Mouse (Mus musculus) lung, postnatal 4 days (tissue): ENCODE results near the gene Flad1.
"Not testable (repeated sequence)": the region's sequence is repeated elsewhere in the genome, so short reads cannot be mapped to it uniquely, and the experiment has no call there.

Source experiments
- DNase-seq, 2 experiments: peaks; one replicate each; pipeline ENCODE4 v3.0.0; 2021

Gene Flad1

DNA sequence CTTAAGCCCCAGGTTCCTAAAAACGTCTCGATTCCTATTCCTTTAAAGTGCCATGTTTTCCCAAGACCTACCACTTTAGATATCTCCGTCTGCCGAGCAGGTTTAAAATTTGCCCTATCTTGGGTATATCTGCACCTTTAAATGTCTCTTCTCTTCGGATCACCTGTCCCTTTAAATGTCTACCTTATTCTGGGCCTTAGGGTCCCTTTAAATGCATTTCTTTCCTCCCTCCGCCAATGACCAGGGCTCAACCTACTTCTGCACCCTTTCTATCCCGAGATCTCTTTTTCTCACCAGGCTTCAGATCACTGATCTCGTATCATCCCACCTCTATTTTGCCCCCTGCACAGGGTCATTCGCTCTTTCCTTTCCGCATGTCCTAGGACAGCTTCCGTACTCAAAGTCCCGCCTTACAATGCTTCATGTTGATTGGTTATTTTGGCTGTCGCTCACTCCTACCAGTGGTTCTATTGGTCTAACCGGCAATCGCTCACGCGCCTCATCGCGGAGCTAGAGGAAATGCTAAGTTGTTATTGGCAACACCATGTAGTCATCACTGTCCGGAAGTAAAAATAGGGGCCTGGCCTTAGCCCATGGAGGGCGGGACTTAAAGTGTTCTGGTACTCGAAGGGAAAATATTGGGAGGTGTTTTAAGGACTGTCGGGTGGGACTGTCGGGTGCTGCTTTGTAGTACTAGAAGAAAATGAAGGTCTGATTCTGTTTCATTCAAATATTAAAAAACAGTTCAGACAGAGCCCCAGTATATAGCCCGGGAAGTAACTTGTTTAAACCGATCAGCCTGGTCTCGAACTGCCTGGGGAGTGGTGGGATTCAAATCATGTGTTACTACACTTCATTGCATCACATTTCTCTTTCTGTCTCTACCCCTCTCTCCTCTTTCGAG, at the start of gene Flad1:
Flad1 (minus strand) TSS at position 381 of the 904 bp plus-strand sequence.
- peak; percentile 97 to 100 for DNase-seq

DNA sequence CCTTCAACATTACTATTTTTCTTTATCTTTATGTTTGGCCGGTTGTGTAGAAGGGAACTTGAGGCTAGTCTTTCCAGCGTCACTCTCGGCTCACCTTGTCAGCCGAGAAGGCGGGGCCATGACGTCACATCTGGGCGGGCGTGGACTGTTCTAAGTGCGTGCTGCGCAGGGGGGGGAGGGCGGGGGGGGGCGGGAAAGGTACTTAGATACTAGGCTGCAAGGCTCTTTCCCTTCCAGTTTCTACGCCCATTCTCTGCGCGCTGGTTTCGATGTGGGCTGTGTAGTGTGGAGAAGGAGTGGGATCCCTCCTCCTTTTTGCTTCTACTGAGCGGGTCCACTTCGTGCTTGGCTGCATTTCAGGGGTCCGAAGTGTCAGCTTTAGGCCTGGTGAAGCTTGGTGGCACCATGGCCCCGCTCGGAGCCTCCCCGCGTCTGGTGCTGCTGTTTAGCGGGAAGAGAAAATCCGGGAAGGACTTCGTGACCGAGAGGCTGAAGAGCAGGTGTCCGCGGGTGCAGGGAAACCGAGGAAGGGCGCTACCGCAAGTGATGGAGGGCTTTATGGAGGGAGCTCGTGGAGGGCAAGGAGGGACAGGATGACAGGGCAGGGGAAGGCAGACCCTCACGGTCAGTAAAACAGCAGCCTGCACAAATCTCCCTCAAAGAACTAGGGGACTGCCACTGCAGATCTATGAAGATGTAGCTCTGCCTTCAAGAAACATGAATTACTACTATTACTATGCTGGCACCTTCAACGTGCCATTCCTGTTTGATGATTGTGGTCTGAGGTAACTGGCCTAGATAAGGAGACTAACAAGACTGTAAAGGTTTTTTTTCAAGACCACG, 47.5 kb upstream of the Flad1 start:
- DNase-seq = peak; percentile 92 to 94

DNA sequence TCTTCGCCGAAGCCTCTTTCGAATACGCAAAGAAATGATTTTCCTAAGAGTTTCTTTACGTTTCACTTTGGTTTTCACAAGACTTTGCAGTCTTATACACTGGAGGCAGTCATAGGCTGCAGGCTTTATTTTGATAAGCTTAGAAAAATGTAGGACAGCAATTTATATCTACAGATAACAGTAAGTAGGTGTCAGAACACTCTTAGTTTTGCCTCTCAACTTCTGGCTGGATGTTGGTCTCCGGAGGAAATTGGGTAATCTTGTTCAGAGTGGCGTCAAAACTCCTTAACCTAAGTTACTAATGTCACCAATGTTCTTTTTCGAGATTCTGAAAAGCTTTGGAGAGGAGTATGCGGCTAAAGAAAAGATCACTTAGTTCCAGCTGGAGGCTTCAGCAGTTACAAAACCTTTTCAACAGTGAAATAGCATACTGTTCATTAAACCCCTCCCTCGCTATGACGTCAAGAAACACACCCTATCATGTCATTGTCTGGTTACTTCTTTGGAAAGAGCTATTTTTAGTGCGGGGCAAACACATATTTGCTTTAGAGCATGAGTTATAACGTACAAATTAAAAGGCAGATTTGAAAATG, 46.8 kb upstream of the Flad1 start:
- no peak for DNase-seq

DNA sequence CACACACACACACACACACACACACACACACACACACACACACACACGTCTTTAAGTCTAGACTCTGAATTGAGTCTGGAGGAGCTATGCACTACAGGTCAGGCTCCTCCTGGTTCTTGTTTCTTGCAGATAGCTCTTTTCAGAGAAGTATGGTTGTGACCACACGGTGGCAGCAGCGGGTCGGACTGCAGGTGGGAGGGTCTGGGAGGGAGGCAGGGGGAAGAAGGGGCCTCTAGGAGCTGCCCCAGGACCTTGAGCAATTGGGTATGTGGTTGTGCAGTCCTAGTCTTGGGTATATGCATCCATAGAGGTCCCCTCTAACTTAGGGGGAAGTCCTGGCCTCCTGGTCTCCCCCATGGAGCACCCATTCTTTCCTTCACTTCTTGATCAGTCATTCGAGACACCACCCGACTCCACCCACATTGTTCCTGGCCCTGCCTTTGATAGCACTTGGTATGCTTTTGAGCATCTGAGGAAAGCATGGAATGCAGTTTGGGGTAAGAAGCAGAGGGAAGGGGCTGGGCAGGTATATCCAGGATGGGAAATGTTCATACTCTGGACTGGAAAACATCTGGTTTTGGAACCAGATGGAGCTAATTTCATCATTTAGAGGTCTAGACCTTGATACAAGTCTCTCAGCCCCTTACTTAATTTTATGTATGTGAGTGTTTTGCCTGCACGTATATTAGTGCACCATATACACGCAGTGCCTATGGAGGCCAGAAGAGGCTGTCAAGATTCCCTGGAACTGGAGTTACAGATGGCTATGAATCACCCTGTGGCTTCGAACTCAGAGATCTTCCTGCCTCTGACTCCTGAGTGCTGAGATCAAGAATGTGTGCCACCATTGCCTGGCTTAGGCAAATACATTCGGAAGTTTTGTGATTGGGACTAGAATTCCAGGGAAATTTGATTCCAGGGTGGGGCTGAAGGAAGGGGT, 45.3 kb upstream of the Flad1 start:
- peak; percentile 64 to 83 for DNase-seq

DNA sequence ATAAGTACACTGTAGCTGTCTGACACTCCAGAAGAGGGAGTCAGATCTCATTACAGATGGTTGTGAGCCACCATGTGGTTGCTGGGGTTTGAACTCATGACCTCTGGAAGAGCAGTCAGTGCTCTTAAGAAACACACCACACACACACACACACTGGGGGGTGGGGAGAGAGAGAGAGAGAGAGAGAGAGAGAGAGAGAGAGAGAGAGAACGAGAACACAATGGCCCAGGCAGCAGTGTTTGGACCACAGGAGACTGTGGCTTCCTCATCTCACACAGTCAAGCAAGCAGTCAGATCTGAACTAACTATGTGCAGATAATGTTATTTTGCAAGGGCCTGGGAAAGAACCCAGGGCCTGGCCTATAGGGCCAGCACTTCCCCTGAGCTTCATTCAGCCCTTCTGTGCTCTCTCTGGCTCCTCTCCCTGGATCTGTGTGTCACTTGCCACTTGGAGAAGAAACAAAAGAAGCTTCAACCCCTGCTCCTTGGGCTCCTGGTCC, 44.2 kb upstream of the Flad1 start:
- no peak for DNase-seq

DNA sequence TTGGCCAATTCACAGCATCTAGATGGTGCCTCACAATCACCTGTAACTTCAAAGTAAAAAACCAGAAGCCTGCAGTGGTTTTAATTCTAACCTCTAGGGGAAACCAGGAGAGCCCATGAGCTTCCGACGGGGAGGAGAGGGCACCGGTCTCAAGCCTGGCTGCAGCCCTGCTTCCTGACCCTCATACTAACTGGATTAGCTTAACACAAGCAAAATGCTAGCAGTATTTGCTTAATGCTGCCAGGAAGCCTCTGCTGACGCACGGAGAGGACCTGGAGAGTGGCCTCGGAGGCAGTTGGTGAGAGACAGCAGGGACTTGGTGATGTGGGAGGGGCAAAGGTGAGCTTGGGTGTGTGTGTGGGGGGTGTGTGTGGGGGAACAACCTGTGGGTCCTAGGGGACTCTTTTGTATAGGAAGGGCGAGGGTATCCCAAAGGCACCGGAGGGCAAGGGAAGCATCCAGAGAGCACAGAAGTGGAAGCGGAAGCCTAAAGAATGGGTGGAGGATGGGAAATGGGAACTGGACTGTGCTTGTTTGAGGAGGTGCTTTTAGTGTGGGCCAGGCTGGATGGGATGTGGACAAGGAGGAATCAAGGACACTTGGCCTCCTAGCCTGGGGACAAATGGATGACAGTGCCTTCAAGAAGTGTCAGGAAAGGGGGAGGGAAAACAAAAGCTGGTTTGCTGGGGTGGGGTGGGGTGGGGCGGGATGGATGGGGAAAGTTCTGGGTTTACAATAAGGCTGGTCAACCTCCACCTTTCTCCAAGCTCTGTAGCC, 42.9 kb upstream of the Flad1 start, which contains the start of gene Pmvk:
Pmvk (plus strand) TSS at position 141 of the 777 bp plus-strand sequence.
- no peak for DNase-seq

DNA sequence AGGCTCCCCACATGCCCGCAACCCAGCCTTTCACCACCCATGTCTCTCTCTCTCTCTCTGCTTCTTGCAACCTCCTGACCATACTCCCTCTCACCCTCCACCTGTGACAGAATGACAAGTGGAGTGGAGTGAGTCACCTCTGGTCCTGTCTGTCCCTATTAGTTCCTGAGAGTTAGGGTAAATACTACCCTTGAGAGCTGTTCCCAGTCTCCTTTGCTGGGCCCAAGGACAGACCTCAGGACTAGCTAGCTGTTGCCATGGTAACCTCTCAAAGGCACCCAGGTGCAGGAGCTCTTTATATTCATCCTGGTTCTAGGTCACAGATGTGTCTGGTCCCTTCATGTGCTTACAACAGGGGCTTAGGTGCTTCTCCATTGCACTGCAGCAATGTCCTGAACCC, 40.2 kb upstream of the Flad1 start:
- DNase-seq = peak in 1 of 2 experiments; percentile 39

DNA sequence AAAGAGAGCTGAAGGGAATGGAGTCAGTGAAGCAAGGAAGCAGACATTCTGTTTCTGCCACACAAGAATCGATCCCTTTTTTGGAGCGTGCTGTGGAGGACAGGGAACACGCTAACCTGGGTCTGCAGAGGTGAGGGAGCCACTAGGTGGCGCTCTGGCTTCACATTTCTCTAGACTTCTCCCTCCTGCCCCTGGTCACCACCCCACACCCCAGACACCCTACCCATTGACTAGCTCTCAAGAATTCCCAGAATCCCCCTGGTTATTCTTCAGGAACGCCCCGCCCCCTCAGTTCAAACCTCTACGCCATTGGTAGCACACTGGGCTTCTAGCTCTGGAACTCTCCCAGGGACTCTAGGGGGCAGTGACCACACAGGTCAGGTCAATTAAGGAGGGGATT, 37.9 kb upstream of the Flad1 start:
- peak; percentile 81 to 85 for DNase-seq

DNA sequence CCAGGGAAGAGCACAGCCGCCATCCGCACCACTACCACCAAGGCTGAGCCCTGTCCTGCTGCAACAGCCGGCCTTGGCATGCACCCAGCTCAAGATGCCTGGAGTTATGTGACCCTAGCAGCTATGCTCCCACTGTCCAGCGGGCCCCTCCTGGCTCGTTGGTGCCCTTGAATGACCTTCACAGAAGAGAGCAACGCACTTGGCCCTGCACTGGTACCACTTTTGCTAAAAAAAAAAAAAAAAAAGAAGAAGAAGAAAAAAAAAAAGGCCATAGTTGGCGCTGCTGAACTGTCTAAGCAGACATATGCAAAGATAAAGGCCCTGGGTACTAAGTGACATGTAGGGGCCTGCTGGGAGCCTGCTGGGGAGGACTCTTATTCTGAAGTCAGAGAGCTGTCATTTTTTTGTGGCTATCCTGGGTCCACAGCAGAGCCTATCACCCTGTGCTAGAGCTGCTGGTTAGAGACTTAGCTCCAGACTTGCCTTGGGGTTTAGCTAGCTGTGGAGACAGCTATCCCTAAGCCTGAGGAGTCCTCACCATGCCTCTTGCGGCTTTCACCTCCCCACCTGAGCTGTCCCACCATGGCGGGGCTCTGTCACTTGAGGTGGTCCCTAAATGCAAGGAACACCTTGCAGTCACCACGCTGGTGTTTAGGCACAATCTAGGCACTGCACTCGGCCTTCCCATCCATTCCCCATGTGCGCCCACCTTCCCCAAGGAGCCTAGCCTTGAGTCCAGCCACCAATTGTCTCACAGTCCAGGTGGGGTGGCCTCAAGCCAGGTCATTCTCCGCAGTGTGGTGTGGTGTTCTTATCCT, 37.3 kb upstream of the Flad1 start:
- peak; percentile 60 to 80 for DNase-seq

DNA sequence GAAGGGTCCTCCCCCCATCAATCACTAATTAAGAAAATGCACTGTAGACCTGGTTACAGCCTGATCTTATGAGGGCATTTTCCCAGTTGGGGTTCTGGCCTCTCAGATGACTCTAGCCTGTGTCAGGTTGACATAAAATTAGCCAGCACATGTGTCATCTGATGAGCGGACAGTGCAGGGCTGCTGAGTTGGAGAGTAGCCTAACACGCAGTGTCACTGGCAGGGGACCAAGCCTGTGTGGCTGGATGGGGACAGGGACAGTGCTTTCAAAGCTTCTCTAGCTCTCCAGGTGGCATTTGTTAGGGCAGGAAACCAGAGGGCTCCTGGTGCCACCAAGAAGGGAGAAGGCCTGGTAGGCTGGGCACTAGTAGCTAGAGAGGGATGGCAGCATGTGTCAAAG, 29.0 kb upstream of the Flad1 start:
- no peak for DNase-seq

DNA sequence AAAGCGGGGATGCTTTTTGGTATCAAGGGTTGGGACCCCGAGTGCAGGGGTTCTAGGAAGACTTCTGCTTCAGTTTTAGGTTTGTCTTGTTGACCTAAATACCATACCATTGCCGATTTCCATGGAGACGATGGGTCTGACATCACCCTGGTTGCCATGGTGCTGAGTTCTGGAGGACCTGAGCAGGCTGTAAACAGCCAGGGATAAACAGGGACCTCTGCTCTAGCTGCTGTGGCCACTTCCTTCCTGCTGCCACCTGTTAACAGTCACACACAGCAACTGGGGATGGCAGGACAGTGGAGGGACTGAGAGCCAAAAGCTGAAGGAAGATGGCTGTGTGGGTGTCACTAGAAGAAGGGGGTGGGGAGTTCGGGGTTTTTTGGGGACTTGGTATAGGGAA, 25.6 kb upstream of the Flad1 start:
- peak; percentile 59 for DNase-seq

DNA sequence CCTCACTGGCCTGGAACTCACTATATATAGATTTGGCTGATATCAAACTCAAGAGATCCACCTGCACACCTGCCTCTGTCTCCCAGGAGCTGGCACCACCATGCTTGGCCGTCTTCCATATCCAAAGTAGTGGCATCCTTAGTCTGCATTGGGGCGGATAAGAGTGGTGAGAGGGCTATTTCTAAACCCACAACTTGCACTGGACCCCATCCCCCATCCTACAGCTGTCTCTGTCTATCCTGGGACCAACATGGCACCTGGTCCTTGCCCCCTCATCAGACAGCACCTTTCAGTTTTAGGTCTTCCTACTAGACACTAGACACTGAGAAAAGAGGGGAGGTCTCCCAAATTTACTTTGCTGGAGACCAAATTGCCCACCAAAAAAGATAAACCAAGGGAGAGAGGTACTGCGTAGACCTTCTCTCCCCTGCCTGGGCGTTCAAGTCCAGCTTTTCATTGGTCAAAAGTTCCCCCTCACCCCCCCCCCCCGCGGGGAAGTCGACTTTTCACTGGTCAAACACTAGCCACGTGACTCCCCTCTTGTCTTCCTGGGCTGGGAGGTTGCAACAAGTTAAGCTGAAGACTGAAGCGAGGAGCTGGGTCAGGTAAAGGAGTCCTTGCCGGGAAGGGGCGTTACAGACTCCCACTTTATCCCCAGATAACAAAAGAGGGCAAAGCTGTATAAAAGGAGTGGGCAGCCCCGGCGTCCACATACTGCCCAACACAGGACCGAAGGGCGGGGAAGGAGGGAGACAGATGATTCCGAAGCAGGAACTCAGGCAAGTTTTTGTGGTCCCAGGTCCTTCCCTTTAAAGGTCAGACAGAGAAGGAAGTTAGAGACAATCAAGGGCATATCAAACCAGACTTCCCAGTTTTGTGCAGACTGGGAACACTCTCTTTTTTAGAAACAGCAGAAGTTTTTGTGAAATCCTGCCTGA, 24.8 kb upstream of the Flad1 start, which contains the start of gene Pbxip1:
Pbxip1 (plus strand) TSS at position 531 of the 938 bp plus-strand sequence.
- DNase-seq = peak; percentile 74 to 76

DNA sequence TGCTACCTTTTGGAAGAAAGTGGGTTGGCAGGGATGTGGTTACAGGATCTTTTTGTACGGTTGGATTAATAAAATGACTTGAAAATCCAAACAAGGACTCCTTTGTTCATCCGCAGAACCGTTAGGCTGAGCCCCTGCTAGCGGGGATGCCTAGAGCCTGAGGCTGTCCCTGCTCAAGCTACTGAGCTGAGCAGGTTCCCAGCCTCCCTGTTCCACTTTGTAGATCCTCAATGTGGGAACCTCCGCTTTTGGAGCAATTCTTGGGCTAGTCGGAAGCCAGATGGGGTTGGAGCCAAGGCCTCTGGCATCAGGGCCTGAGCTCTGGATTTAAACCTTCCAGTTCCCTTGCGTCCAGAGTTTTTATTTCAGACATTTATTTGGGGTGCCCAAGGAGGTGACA, 23.4 kb upstream of the Flad1 start:
- DNase-seq = no peak

DNA sequence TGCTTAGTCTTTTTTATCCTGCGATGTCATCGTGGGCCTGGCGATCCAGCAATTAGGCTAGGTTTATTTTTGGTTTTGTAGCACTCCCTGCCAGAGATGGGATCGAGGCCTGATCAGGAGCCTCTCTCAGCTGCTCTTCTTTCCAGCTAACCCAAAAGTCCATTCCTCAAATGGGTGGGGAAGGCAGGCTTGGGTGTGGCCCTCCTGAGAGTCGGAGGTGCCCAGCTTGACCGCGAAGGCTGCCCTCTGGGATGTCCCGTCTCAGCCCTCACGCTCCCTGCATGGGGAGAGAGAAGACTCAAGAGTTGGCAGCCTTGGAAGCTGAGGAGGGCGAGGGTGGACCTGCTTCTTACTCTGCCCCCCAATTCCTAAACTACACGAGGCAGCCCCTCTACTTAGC, 22.9 kb upstream of the Flad1 start:
- DNase-seq = no peak

DNA sequence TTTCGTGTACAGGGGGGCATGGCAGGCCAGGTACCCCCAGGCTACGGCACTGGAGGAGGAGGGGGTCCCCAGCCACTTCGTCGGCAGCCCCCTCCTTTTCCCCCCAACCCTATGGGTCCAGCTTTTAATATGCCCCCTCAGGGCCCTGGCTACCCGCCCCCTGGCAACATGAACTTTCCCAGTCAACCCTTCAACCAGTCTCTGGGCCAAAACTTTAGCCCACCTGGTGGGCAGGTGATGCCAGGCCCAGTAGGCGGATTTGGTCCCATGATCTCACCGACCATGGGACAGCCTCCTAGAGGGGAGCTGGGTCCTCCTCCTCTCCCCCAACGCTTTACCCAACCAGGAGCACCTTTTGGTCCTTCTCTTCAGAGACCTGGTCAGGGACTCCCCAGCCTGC, 20.9 kb upstream of the Flad1 start:
- no peak for DNase-seq

DNA sequence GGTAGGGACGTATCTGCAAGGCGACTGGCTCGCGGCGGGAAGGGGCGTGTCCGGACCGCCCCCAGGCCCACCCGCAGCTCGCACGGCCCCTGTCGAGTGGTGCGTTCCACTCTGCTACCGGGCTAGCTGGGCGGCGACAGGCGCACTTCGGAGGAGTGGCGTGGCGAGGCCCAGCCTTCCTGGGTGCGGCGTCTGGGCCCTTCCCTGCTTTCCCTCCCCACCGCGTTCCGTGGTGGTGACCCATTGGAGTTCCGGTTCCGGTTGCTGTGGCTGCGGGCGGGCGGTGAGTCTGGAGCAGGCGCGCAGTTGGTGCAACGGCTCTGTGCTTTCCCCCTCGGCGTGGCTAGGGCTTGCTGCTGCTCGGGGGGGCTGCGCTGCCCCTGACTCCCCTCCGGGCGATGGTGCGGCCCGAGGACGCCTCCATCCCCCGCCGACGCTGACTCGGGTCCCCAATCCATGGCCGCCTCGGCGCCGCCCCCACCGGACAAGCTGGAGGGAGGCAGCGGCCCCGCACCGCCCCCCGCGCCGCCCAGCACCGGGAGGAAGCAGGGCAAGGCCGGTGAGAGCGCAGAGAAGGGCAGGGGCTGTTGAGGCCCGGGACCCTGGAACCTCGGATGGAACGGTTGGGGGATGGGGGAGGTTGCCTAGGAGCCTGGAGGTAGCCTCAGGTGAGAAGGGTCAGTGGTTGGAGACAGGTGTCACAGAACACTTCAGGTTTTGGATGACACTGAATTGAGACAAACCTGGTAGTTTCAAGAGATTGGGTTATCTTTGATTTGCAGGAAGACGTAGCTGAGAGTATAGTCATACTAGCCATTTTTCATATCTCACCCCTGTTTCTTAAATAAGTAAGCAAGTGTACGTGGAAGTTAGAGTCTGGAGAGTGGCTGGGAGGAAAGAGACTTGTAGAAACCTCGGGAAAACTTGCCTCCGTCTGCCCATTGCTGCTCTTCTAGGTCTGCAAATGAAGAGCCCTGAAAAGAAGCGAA, 18.8 kb upstream of the Flad1 start, which contains the start of gene Pygo2:
Pygo2 (plus strand) TSS at position 44 of the 989 bp plus-strand sequence.
- peak; percentile 97 to 99 for DNase-seq

DNA sequence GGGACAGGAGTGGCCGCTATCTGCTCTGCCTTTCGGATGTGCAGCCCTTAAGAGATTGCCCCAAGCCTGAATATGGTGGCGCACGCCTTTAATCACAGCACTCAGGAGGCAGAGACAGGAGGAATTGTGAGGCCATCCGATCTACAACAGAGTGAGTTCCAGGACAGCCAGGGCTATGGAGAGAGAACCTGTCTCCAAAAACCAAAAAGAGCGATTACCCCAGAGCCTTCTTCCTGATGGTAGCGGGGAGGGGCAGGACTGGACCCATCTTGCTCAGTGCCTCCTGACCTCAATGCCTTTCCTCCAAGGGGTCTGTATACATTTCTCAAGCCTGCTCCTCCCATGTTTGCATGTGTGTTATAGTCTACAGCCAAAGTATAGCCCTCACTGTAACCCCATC, 17.4 kb upstream of the Flad1 start:
- not testable (repeated sequence) for DNase-seq
